Mouse (Mus musculus) liver, adult 2 months (tissue): ENCODE data around the gene Eapp. TPM values are rescaled to one million over a fixed set of nuclear protein-coding genes. Genes with fewer than 3 reads are reported as not detected.
A peak's percentile ranks its signal among the peaks of the same experiment; 100 is the strongest.
"Not testable (repeated sequence)": the region's sequence is repeated elsewhere in the genome, so short reads cannot be mapped to it uniquely, and the experiment has no call there.

Experiments used
- DNase-seq: peaks from one replicate; pipeline ENCODE4 v3.0.0-alpha.2; 2011; ENCODE audit warnings: low read depth, low spot score; ENCODE audit errors: extremely low read depth
- H3K27ac ChIP-seq: fragments of 200-500 bp; replicated peaks from 2 replicates; pipeline ENCODE4 v1.5.1; 2012; ENCODE audit warnings: low read depth, mild to moderate bottlenecking, control low read depth, inconsistent platforms, low read length; ENCODE audit not compliant: insufficient read depth
- H3K27me3 ChIP-seq: fragments of 200-500 bp; 2 replicates; pipeline ENCODE4 v1.6.1; 2012; ENCODE audit warnings: mild to moderate bottlenecking, moderate library complexity, low read length, inconsistent platforms; ENCODE audit not compliant: control insufficient read depth, insufficient read depth
- H3K36me3 ChIP-seq: fragments of 200-500 bp; 2 replicates; pipeline ENCODE4 v1.6.1; 2012; ENCODE audit warnings: low read length, inconsistent platforms; ENCODE audit not compliant: control insufficient read depth, insufficient read depth
- H3K4me1 ChIP-seq: fragments of 200-500 bp; 2 replicates; pipeline ENCODE4 v1.6.1; 2011; ENCODE audit warnings: low read length; ENCODE audit not compliant: control insufficient read depth, insufficient read depth
- H3K4me3 ChIP-seq: fragments of 200-500 bp; 2 replicates; pipeline ENCODE4 v1.5.1; 2011; ENCODE audit warnings: low read depth, mild to moderate bottlenecking, control low read depth, low read length, moderate library complexity; ENCODE audit not compliant: insufficient read depth
- H3K79me2 ChIP-seq: fragments of 200-500 bp; 2 replicates; pipeline ENCODE4 v1.6.1; 2012; ENCODE audit warnings: inconsistent platforms, mild to moderate bottlenecking, low read length, moderate library complexity; ENCODE audit not compliant: control insufficient read depth, insufficient read depth
- H3K9ac ChIP-seq: fragments of 200-500 bp; 2 replicates; pipeline ENCODE4 v1.6.1; 2012; ENCODE audit warnings: low read depth, mild to moderate bottlenecking, control low read depth, inconsistent platforms, low read length
- CTCF ChIP-seq: fragments of 200-500 bp; IDR thresholded peaks from 2 replicates; pipeline ENCODE4 v1.5.1; 2011; ENCODE audit warnings: low read depth, low read length, control low read depth
- POLR2A ChIP-seq: fragments of 200-500 bp; IDR thresholded peaks from 2 replicates; pipeline ENCODE4 v1.6.1; 2011; ENCODE audit warnings: low read length, control low read depth; ENCODE audit not compliant: insufficient read depth; ENCODE audit errors: extremely low read depth
- WGBS: fragments of 180-500 bp; shearing (Covaris S2); methylation state at CpG from one replicate; pipeline ENCODE4 v1.1.7; 2018; 5-methylcytosine and 5-hydroxymethylcytosine counted together
- polyA plus RNA-seq: library from polyadenylated mRNA; depleted of rRNA; stranded (reverse); fragments of >200 nt; gene quantifications from 2 replicates; pipeline ENCODE4 v1.2.3, GENCODE M21; 2012
- total RNA-seq: library from RNA; depleted of rRNA; stranded (reverse); fragments of >200 nt; gene quantifications from 2 replicates; pipeline ENCODE4 v1.2.3, GENCODE M21; 2014

Gene Eapp
- total and polyA plus RNA-seq, 2 experiments = 17.1 to 24.6 TPM

DNA sequence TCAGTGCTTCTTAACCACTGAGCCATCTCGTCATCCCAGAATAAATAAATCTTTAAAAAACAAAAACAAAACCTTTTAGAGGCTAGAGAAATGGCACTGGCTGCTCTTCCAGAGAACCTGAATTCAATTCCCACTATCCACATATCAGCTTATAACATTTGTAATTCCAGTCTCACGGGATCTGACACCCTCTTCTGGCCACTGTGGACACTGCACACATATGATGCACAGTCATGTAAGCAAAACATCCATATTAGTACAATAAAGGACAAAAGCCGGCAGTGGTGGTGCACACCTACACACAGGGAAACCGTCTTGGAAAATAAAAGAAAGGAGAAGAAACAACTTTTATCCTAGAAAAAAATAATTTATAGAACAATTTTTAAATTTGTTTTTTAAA lies 20.3 kb downstream of the Eapp start:
- H3K4me3 ChIP-seq = no peak overlapping the region
- H3K36me3 ChIP-seq = peaks cover 53% of the 10 kb centered on the region
- 97% methylated on average over 4 of the region's 4 CpGs for WGBS
- no peaks in the 10 kb centered on the region for H3K79me2 ChIP-seq
- H3K9ac ChIP-seq = no peak overlapping the region
- H3K27ac ChIP-seq = no peak overlapping the region
- DNase-seq = no peak
- H3K4me1 ChIP-seq = peaks cover 5% of the 10 kb centered on the region
- peak; percentile 23 for TF ChIP-seq CTCF
- TF ChIP-seq POLR2A = no peak
- H3K27me3 ChIP-seq = no peaks in the 10 kb centered on the region

DNA sequence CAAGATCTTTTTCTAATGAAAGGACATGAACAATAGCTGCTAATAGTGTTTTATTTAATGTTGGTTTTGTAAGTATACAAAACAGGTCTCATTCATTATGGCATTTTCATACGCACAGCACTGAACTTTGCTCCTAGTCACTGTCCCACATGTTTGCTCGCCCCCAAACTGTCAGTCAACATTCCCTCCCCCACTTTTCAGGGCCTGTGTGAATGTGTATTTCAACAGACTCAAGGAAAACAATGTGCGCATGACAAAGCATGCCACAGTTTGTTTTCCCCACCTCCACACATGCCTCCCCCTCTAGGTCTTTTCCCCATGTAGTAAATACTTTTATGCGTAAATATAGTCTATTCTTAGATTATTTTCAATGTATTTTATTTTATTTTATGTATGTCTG lies 24.4 kb downstream of the Eapp start:
- H3K9ac ChIP-seq = no peak overlapping the region
- H3K27me3 ChIP-seq = no peaks in the 10 kb centered on the region
- peaks cover 5% of the 10 kb centered on the region for H3K4me1 ChIP-seq
- H3K4me3 ChIP-seq = no peak overlapping the region
- no peak overlapping the region for H3K27ac ChIP-seq
- WGBS = 29% methylated on average over 4 of the region's 4 CpGs
- peak; percentile 56 for DNase-seq
- peaks cover 33% of the 10 kb centered on the region for H3K36me3 ChIP-seq
- H3K79me2 ChIP-seq = no peaks in the 10 kb centered on the region
- TF ChIP-seq POLR2A (no peak), CTCF (no peak)

DNA sequence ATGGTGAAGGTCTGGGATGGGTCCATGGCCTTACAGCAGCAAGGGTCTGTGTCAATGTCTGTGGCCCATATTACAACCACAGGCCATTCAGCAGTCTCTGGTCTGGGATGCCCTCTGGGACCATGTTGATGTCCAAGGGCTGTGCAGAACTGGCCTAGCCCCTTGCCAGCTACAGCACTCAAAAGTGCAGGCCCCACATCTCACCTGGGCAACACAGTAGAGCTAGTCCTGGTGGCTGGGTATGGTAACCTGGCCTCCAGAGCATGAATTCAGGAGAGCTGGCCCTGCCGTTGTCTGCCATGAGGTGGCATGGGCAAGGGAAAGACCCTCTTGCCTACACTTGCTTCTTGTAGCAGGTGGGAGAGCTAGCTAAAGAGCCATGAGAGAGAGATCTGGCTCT lies 27.6 kb downstream of the Eapp start:
- no peak for DNase-seq
- 100% methylated on average over 1 of the region's 1 CpGs for WGBS
- Histone ChIP-seq H3K36me3 (peaks cover 14% of the 10 kb centered on the region), H3K4me3 (no peak overlapping the region), H3K4me1 (peaks cover 5% of the 10 kb centered on the region), H3K79me2 (no peaks in the 10 kb centered on the region), H3K27me3 (no peaks in the 10 kb centered on the region), H3K9ac (no peak overlapping the region), H3K27ac (no peak overlapping the region)
- TF ChIP-seq CTCF = no peak
- TF ChIP-seq POLR2A = no peak

DNA sequence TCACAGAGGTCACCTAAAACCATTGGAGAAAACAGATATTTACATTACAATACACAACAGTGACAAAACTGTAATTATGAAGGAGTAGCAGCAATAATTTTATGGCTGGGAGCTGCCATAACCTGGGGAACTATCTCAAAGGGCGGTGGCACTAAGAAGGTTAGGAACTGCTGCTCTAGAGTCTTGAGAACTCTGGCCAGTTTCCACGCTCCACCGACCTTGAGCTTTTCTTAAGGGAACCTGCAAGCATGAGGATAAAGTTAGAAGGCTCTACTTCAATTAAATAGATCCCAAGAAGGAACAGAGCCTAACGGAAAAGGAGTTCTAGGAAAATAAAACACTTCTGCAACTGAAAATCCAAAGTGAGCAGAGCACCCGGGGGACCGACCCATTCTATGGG lies 30.2 kb downstream of the Eapp start:
- Histone ChIP-seq H3K79me2 (no peaks in the 10 kb centered on the region), H3K4me1 (no peaks in the 10 kb centered on the region), H3K9ac (no peak overlapping the region), H3K27me3 (no peaks in the 10 kb centered on the region), H3K4me3 (no peak overlapping the region), H3K36me3 (peaks cover 4% of the 10 kb centered on the region; the same call in 1 of the 2 replicates), H3K27ac (no peak overlapping the region)
- no peak for DNase-seq
- WGBS = 90% methylated on average over 6 of the region's 6 CpGs
- TF ChIP-seq CTCF (no peak), POLR2A (no peak)

DNA sequence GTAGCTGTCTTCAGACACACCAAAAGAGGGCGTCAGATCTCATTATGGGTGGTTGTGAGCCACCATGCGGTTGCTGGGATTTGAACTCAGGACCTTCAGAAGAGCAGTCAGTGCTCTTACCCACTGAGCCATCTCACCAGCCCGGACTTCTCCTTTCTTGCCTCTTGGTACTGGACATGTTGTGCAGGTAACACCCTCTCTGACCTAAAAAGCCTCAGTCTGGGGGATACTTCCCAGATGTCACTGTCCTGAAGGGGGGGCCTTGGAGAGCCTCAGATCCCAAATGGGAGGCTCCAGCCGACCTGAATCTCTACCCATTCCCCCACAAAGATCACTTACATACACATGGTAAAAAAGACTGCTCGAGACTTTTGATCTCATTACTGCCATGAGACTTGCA lies 34.2 kb downstream of the Eapp start:
- not testable (repeated sequence) for H3K4me1 ChIP-seq, H3K27me3 ChIP-seq, DNase-seq, H3K4me3 ChIP-seq, H3K9ac ChIP-seq, H3K79me2 ChIP-seq, H3K36me3 ChIP-seq, H3K27ac ChIP-seq
- WGBS = 87% methylated on average over 5 of the region's 5 CpGs

DNA sequence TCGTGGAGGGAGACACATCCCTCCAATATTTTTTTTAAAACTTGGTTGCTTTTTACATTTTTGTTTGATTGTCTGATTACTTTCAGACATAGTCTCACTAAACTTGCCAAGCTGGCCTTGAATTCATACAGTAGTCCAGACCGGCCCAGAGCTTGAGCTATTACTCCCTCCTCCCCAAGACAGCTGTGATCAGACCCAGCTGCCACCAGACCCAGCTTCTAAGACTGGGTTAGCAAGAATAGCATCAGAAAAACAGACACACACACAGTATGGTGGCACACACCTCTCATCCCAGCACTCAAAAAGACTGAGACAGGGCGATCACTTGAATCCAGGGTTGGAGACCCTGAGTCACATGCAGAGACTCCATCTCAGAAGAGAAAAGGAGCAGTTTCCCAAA lies 35.8 kb downstream of the Eapp start:
- 91% methylated on average over 3 of the region's 3 CpGs for WGBS
- DNase-seq = no peak
- Histone ChIP-seq H3K9ac (no peak overlapping the region), H3K27me3 (no peaks in the 10 kb centered on the region), H3K36me3 (no peaks in the 10 kb centered on the region), H3K4me1 (no peaks in the 10 kb centered on the region), H3K27ac (no peak overlapping the region), H3K79me2 (no peaks in the 10 kb centered on the region), H3K4me3 (no peak overlapping the region)
- no peak for TF ChIP-seq CTCF
- no peak for TF ChIP-seq POLR2A
